Mouse (Mus musculus): Measurements from ENCODE around the gene Apbb2.

- TF ChIP-seq CTCF (IDR thresholded peaks at IDR 0.05; ENCODE audit: control insufficient read depth, insufficient read depth, insufficient replicate concordance, low read depth, low read length) (no peak), POLR2A (IDR thresholded peaks at IDR 0.05; ENCODE audit: control insufficient read depth, low read depth, low read length) (no peak)
Measured at GRCm38 (mm10) chr5:66390567-66390966, 228.0 kb downstream of the Apbb2 start.
